Mouse (Mus musculus) cerebellum, adult 9-10 months (tissue): ENCODE measurements at regions not wholly inside any gene's neighbourhood (a gene's known extent, or its start where the extent isn't known, plus 50 kb on each side); places are given as distances from the start of the nearest gene placed in this dataset.

ENCODE experiments used
- DNase-seq: peaks from one replicate; pipeline ENCODE4 v3.0.0; 2022

DNA sequence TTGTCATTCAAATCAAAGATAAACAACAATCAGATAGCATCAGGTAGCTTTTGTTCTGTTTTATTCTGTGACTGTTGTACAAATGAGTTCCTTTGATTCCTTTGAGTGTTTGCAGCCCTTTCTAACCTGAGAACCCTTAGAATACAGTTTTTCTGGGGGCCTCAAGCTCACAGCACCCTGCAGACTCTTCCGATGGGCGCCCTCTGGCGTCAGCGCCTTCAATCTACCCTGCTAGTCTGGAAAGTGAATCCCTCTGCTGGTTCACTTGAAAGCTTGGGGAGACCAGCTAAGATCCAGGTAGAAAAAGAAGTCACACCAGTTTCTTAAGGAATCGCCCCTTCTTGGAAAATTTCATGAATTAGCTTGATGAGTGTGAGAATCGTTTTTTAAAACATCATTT lies 253.8 kb upstream of the Nt5e start:
- peak; percentile 5 for DNase-seq

DNA sequence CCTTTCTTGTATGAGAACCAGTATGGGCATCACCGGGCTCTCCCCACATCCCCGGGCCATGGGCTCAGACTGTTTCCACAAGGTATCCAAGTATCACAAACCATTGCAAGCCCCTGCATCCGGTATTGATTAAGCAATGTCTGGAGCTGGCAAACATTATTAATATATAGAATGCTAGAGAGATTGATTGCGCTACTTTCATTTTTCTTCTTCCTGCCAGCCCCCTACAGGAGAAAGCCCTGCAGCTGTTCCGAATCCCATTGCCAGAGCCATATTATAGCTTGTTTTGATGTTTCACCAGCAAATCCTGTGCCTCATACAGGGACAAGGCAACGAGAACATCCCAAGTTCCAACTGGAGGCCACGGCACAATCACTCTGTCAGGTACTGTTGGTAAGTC lies 253.4 kb upstream of the Nt5e start:
- DNase-seq = no peak

- no peak for DNase-seq
Measured at GRCm38 (mm10) chr9:88082931-88083479, 244.0 kb upstream of the Nt5e start.

GRCm38 (mm10) chr9:88085181-88085816 lies 241.7 kb upstream of the Nt5e start:
- no peak for DNase-seq

- DNase-seq = no peak
Measured at GRCm38 (mm10) chr9:88085866-88086265, 241.1 kb upstream of the Nt5e start.

DNA sequence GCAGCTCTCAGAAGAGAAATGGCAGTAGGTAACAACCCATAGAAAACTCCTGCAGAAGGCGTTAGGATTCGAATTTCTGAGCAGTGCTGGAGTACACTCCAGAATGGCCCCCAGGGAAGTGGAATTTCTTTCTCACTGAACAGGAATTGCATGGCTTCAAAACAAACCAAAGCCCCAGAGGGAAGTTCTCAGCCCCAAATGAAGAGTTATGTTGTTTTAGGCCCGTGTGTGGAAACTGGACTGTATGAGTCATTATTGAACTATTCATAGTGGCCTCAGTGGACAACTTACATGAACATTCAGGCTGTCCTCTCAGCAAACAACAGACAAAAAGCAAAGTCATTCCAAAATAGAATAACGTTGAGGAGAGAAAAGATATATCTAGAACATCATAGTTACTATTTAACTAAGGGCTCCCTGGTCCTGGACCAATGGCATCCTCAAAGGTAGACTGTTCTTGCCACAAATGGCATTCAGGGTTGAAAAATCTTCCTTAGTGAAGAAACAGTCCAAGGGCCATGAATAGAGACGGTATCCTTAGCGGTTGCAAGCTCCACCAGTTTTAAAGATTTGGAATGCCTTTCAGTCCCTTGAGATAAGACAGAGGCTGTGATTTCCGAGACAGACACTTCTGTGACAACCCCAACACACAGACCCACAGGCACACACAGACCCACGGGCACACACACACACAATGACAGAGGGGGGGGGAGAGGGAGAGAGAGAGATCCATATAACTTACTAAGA lies 235.0 kb upstream of the Nt5e start:
- DNase-seq = no peak

- no peak for DNase-seq
Measured at GRCm38 (mm10) chr9:88092561-88092960, 234.4 kb upstream of the Nt5e start.

DNA sequence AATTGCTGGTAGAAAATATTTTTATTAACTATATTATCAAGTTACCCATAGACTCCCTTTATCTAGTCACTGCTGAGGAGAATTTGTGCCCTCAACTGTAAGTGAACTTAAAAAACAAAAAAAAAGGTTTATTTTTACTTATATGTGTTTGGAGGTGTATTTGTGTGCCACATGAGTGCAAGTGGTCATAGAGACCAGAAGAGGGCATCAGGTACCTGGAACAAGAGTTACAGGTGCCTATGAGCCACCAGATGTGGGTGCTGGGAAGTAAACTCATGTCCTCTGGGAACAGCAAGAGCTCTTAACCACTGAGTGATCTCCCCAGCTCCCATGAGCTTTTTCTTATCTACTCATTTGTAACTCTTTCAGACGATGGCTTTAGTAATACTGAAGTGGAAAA lies 213.9 kb upstream of the Nt5e start:
- no peak for DNase-seq

- DNase-seq = no peak
Measured at GRCm38 (mm10) chr9:88120536-88120935, 206.5 kb upstream of the Nt5e start.

GRCm38 (mm10) chr9:88120963-88121570 lies 205.9 kb upstream of the Nt5e start:
- peak; percentile 23 for DNase-seq

DNA sequence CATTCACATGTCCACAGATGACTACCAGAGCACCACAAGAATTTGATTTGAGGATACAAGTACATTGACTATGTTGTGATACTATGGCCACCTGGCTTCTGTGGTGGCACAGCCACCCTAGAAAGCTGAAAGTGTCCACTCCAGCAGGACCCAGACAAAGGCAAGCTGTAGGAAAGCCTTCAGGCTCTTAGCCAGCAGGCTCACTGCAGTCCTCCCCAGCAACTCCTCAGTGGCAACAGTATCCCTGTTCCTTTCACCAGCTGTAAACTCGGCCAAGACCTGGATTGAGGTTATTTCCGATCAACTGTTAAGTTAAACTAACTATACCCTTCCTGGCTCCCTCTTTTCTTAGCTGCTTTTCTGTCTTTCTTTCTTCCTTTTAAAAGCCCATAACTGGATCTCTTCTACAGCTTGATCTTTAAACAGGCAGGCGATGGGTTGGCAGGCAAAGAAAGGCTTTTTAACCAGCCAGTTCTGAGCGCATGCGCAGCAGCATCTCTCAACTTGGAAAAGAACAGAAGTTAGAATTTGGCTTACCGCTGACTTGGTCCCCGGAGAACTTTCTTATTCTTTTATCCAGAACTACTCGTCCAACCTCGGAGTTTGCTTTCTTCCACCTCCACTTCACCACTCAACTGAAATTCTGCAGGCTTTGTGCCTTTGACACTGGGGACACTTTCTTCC lies 202.5 kb upstream of the Nt5e start:
- DNase-seq = no peak

GRCm38 (mm10) chr9:88163025-88163780 lies 163.8 kb upstream of the Nt5e start:
- no peak for DNase-seq

- peak; percentile 65 for DNase-seq
Measured at GRCm38 (mm10) chr9:88177575-88178254, 149.3 kb upstream of the Nt5e start.

DNA sequence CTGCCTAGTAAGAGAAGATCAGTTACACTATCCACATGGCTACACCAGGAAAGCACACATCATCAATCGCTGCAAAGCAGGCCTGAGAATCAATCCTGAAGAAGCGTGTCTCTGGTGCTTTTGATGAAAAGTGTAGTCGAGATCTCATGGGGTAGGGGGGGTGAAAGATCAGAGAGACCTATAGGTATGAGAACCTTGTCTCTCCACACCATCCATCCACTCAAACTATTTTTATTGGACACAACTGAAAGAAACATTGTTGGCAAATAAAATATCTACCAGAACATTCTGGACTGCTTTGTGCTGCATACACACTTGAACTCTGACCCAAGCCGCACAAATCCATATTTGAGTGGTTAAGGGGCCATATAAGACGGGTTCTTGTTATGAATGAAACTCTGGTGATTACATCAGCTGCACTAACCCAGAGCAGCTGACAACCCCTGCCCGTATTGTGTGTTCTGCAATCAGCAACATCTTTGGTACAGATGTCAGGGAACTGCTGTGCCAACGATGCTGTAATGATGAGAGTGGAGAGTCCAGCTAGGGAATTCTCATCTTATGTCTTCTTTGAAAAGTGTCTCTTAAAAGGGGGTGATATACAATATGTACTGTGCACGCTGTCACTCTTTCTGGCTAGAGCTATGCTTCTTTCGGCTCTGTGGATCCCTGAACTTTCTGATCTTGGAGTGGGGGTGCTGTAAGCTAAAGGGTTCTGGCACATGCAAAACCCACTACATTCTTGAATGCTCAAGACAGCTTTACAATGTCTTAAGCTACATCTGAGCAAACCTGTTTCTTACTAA lies 145.6 kb upstream of the Nt5e start:
- no peak for DNase-seq

- DNase-seq = no peak
Measured at GRCm38 (mm10) chr9:88207378-88207777, 119.6 kb upstream of the Nt5e start.

DNA sequence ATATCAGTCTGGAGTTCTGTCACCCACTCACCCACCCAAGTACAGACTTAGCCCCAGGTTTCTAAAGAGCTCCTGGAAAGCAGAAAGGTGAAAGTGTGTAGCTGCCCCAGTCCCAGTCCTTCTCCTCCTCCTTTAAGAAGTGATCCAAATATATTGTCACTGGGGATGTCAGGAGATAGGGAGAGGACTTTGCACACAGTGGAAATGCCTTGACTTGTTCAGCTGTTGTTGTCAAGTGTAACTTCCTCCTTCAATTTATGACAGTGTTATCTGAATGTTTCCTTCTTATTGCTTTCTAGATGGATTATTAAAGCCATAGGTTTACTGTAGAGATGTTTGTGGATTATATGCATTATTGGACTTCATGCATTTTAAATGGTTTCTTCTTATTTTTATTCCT lies 119.0 kb upstream of the Nt5e start:
- DNase-seq = no peak

DNA sequence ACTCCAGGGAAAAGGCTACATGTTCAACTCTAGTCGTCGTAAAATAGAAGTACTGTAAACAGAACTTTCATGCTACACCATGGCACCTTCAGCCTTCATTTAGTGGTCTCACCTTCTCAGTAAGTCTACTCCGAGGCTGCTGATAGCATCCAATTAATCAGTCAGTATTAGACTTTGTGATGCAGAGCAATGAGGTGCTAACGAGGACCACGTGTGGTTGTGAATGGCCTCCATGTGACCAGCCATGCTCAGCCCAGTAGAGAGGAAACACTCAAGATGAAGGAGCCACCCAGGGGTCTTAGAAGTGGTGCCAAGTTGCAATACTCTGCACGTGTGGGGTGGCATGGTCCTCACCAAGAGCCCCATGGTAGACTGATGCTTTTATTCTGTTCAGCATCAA lies 112.2 kb upstream of the Nt5e start:
- DNase-seq = no peak

GRCm38 (mm10) chr9:88220360-88220759 lies 106.6 kb upstream of the Nt5e start:
- no peak for DNase-seq

- DNase-seq = no peak
Measured at GRCm38 (mm10) chr9:88221276-88221675, 105.7 kb upstream of the Nt5e start.

DNA sequence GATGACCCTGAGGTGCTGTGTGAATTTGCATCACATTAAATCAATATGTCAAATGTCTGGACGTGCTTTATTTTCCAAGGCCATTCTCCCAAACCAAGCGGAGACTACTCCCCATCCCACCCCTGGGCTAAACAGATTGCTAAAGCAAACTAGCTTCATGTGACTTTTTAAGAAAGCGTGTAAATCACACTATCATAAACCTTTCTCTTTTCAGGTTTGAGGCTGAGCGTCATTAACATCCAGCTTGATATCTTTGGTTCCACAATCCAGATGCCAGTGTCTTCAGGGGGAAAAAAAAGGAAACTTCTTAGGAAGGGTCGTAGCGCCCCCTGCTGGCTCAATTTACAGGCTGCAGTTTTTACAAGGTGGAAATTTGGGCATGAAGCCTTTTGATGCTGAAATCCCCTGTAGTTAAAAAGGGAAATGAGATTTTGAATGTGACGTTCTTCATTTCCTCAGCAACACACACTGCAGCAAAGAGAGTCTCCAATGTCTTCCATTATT lies 105.1 kb upstream of the Nt5e start:
- peak; percentile 19 for DNase-seq

DNA sequence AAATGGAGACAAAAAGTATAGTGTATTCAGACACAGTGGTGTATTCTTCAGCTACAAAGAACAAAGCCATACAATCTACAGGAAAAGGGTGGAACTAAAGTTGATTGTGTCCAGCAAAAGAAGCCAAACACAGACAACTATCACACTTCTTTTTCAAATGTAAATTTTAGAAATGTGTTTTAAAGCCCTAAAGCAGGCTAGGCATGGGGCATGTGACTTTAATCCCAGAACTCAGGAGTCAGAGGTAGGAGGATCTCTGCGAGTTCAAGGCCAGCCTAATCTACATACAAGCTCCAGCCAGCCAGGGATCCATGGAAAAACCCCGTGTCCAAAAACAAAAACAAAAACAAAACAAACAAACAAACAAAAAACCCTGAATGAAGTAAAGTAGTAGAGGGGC lies 89.9 kb upstream of the Nt5e start:
- DNase-seq = no peak
